Mouse (Mus musculus) right cerebral cortex, postnatal 10 days (tissue): ENCODE measurements around the gene Vmn1r103.
"Not testable (repeated sequence)": the region's sequence is repeated elsewhere in the genome, so short reads cannot be mapped to it uniquely, and the experiment has no call there.

ENCODE experiments used
- DNase-seq, 2 experiments: peaks; one replicate each; pipeline ENCODE4 v3.0.0; 2021; ENCODE audit warnings: low spot score in 2 of 2

Gene Vmn1r103

DNA sequence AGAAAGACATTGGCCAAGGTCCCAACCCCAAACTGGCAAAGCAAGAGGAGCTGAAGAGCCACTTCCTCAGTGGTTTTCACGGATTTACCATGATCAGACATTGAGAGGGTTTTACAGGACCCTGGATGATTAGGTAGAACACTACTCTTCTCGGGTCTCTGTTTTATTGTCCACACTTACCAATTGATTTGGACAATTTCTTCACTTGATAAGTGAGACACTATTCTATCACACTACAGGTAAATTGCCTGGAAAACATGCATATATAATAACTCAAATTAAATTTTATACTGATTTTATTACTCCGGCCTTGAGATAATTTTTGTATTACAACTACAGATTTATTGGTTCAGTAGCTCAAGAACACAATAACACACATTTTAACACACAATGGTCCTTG, at the start of gene Vmn1r103:
TSS of gene Vmn1r103 (minus strand) at position 101 of the 400 bp plus-strand sequence.
- not testable (repeated sequence) for DNase-seq

DNA sequence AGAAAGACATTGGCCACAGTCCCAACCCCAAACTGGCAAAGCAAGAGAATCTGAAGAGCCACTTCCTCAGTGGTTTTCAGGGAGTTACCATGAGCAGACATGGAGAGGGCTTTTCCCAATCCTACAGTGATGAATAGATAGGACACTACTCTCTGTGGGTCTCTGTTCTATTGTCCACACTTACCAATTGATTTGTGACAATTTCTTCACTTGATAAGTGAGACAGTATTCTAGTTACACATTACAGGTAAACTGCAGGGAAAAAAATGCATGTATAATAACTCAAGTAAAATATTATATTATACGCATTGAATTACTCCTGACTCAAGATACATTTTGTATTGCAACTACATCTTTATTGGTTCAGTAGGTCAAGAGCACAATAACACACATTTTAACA, 35.3 kb upstream of the Vmn1r103 start, which contains the start of gene Gm5726:
TSS of gene Gm5726 (minus strand) at position 101 of the 400 bp plus-strand sequence.
- not testable (repeated sequence) for DNase-seq

DNA sequence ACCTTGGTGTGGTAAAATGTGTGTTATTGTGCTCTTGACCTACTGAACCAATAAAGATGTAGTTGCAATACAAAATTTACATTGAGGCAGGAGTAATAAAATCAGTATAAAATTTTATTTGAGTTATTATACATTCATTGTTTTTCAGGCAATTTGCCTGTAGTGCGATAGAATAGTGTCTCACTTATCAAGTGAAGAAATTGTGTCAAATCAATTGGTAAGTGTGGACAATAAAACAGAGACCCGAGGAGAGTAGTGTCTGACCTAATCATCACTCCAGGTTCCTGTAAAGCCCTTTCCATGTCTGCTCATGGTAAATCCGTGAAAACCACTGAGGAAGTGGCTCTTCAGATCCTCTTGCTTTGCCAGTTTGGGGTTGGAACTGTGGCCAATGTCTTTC, 23.2 kb upstream of the Vmn1r103 start, which contains the start of gene Vmn1r104:
TSS of gene Vmn1r104 (plus strand) at position 301 of the 400 bp plus-strand sequence.
- DNase-seq, result not testable (repeated sequence)

DNA sequence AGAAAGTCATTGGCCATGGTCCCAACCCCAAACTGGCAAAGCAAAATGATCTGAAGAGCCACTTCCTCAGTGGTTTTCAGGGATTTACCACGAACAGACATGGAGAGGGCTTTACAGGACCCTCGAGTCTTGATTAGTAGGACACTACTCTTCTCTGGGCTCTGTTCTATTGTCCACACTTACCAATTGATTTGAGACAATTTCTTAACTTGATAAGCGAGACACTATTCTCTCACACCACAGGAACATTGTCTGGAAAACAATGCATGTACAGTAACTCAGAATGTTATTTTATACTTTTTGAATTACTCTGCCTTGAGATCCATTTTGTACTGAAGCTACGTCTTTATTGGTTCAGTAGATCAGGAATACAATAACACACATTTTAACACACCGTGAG, 35.5 kb downstream of the Vmn1r103 start, which contains the start of gene Gm10670:
TSS of gene Gm10670 (minus strand) at position 101 of the 400 bp plus-strand sequence.
- not testable (repeated sequence) for DNase-seq
